Mouse (Mus musculus) ES-Bruce4 (cell line): ENCODE measurements around the gene Cfdp1.

ENCODE experiments used
- CTCF ChIP-seq: IDR thresholded peaks from one replicate; pipeline ENCODE4 v1.8.1; 2011; ENCODE audit warnings: low read depth, low read length
- POLR2A ChIP-seq: IDR thresholded peaks from one replicate; pipeline ENCODE4 v1.8.1; 2011; ENCODE audit warnings: low read length; ENCODE audit not compliant: insufficient read depth

DNA sequence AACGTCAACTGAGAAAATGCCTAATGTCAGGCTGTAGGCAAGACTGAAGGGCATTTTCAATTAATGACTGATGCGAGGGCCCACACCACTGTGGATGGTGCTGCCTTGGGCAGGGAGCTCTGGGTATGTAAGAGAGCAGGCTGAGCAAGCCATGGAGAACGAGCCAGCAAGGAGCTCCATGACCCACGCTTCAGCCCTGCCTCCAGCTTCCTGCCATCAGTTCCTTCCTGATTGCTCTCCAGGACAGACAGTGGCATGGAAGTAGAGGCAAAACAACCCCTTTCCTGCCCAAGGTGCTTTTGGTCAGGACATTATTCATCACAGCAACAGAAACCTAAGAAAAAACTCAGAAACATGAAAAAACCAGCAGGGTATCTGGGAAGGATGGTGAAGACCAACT is 33.4 kb downstream of the Cfdp1 start:
- TF ChIP-seq CTCF: no peak
- no peak for TF ChIP-seq POLR2A
